Mouse (Mus musculus) gonadal fat pad, adult 2 months (tissue): Measurements from ENCODE around the gene Dmc1. TPM values are rescaled to one million over a fixed set of nuclear protein-coding genes. Genes with fewer than 3 reads are reported as not detected.

Experiments used
- DNase-seq: peaks from one replicate; pipeline ENCODE4 v3.0.0-alpha.2; 2012; ENCODE audit warnings: low read depth
- polyA plus RNA-seq: library from polyadenylated mRNA; depleted of rRNA; stranded (reverse); fragments of >200 nt; gene quantifications from 2 replicates; pipeline ENCODE4 v1.2.3, GENCODE M21; 2012; rRNA removed

Gene Dmc1
- polyA plus RNA-seq, 1 experiment, result 0.50 TPM

DNA sequence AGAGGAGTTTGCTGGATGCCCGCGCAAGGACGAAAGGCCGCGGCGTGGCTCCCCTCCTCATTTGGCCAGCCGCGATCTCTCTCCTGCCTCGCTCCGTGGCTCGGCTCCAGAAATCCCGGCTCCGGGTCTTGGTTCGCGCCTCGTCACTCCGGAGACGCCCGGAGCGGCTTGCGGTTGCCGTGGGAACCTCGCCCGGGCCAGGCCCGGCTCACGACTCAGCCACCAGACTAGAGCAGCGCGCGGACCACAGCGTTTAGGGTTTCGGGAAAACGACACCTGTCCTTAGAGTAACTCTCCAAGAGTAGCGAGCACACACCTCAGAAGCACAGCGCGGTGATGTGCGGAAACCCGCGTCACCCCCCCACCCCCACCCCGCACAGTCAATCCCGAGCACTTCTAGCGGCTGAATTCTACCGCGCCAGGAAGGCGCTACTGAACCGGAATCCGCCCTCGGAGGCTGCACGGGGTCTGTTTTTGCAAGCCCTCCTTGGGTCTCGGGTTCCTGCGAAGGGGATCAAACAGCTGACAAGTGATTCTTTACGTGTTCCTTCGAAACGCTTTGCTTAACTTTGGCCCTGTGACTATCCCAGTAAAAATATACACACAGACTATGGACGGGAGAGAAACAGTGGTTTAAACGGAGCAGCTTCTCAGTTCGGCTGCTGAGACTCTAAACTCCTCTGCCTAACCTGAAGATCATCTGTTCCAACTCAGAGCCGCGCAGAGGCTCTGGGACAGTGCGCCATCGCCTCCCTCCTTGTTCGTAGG is 93.2 kb downstream of the Dmc1 start:
- DNase-seq, result no peak

Other genes with a start within 250 kb of the Dmc1 start
- gene Tmem184b, start 201.5 kb downstream of the Dmc1 start, polyA plus RNA-seq, result 76.1 and 82.9 TPM in 2 replicates
- 77.4 and 101 TPM in 2 replicates for gene Csnk1e, start 149.5 kb downstream of the Dmc1 start, polyA plus RNA-seq
- 0.06 TPM in 1 of 2 replicates, not detected in the other for gene Kcnj4, start 99.9 kb downstream of the Dmc1 start, polyA plus RNA-seq
- gene Kdelr3, start 88.7 kb downstream of the Dmc1 start, polyA plus RNA-seq, result 22.5 and 28.6 TPM in 2 replicates
- gene Ddx17, start 58.4 kb downstream of the Dmc1 start, polyA plus RNA-seq, result 342 and 345 TPM in 2 replicates
- gene Fam227a, start 53.8 kb upstream of the Dmc1 start, polyA plus RNA-seq, result 2.6 and 2.7 TPM in 2 replicates
- 8.6 and 16.0 TPM in 2 replicates for gene Cby1, start 54.1 kb upstream of the Dmc1 start, polyA plus RNA-seq
- 44.6 and 54.0 TPM in 2 replicates for gene Tomm22, start 65.8 kb upstream of the Dmc1 start, polyA plus RNA-seq
- gene Josd1, start 82.8 kb upstream of the Dmc1 start, polyA plus RNA-seq, result 23.7 and 24.3 TPM in 2 replicates
- 27.7 and 37.8 TPM in 2 replicates for gene Gtpbp1, start 85.7 kb upstream of the Dmc1 start, polyA plus RNA-seq
- 72.1 and 91.4 TPM in 2 replicates for gene Sun2, start 137.4 kb upstream of the Dmc1 start, polyA plus RNA-seq
- gene Dnal4, start 172.7 kb upstream of the Dmc1 start, polyA plus RNA-seq, result 41.4 and 42.0 TPM in 2 replicates
- 2.7 and 5.8 TPM in 2 replicates for gene Nptxr, start 199.7 kb upstream of the Dmc1 start, polyA plus RNA-seq
- gene Npcd, start 229.1 kb upstream of the Dmc1 start, polyA plus RNA-seq, result 0.12 TPM in 1 of 2 replicates, not detected in the other
- gene Cbx6, start 229.6 kb upstream of the Dmc1 start, polyA plus RNA-seq, result 56.9 and 67.6 TPM in 2 replicates